Mouse (Mus musculus): ENCODE data around the gene Snrpf. TPM values are rescaled to one million over a fixed set of nuclear protein-coding genes. Genes with fewer than 3 reads are reported as not detected.

Gene Snrpf
- polyA plus RNA-seq, 2 experiments, result 129 to 181 TPM

DNA sequence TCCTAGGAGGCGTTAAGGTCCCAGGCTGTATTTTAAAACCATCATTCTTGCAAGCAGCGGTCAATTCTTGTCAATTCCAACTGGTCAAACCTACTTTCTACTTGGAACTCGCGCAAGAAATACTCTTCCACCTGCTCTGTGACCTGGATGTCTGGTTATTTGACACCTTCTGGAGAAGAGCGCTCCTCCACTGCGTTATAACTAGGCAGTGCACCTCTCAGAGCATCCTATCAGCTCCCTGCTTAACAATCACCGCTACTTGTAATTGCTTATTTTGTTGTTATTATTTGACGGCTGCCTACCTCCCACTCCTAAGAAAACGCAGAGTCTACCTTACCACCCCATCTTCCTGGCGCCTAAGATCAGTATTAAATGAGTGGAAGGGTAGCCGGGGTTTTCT lies 710 bp downstream of the Snrpf start:
- Histone ChIP-seq H3K27me3 (ENCODE audit: control insufficient read depth, insufficient read depth, low read length) (no peaks in the 10 kb centered on the region), H3K9me3 (ENCODE audit: control insufficient read depth, low read length) (no peaks in the 10 kb centered on the region), H3K4me2 (replicated peaks; ENCODE audit: low read depth, low read length, severe bottlenecking) (peak overlapping the region; percentile 91), H3K9ac (ENCODE audit: low read depth, low read length, severe bottlenecking) (peak overlapping the region; percentile 74), H3K36me3 (ENCODE audit: control insufficient read depth, insufficient read depth, low read length) (peaks cover 26% of the 10 kb centered on the region), H3K27ac (replicated peaks; ENCODE audit: low read depth, low read length) (0 out of 2 replicates have a peak overlapping the region, but pooled peaks have one; percentile 59), H3K4me3 (replicated peaks; ENCODE audit: low read length) (peak overlapping the region; percentile 74), H3K4me1 (ENCODE audit: control insufficient read depth, insufficient read depth, low read length) (peaks cover 9% of the 10 kb centered on the region)
- no peak for TF ChIP-seq POLR2A (IDR thresholded peaks at IDR 0.05; ENCODE audit: borderline replicate concordance, extremely low read depth, insufficient read depth, insufficient read length)
- under 1% methylated on average over 11 of the region's 11 CpGs for WGBS
- no peak for DNase-seq (ENCODE audit: low spot score)
- no peak for ATAC-seq (ENCODE audit: low FRiP score, low read depth)

DNA sequence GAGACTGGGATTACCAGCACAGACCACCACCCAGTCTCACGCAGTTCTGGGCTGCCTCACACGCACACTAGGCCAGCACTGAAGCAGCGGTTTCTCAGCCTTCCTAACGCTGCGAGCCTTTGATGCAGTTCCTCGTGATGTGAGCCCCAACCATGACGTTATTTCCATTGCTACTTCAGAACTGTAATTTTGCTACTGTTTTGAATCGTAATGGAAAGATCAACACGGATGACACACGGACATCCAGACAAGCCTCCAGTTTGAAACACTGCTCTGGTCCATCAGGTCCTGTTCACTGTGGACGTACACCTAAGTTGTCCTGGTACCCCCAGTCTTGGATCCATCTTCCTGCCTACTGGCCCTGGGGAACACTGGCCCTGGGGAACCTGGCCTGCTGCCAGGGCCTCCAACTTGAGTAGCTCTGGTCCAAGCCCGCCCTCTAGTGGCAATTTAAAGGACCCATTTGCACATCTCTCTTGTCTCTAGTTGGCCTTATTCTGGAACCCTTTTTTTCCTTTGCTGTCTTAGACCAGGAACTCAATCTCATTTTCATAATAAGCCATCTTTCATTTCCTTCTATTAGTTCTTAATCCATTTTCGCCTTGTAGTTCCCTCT lies 12.1 kb downstream of the Snrpf start:
- WGBS, result 71% methylated on average over 13 of the region's 13 CpGs
- peaks cover 17% of the 10 kb centered on the region for H3K36me3 ChIP-seq (ENCODE audit: control insufficient read depth, insufficient read depth, low read length)
- no peaks in the 10 kb centered on the region for H3K4me1 ChIP-seq (ENCODE audit: control insufficient read depth, insufficient read depth, low read length)
- TF ChIP-seq POLR2A (IDR thresholded peaks at IDR 0.05; ENCODE audit: borderline replicate concordance, extremely low read depth, insufficient read depth, insufficient read length), result no peak
- no peak overlapping the region for H3K4me2 ChIP-seq (replicated peaks; ENCODE audit: low read depth, low read length, severe bottlenecking)
- ATAC-seq (ENCODE audit: low FRiP score, low read depth) (0 out of 2 replicates have a peak, but pooled peaks have one; percentile 34), DNase-seq (ENCODE audit: low spot score) (peak; percentile 80)
- no peaks in the 10 kb centered on the region for H3K27me3 ChIP-seq (ENCODE audit: control insufficient read depth, insufficient read depth, low read length)
- no peaks in the 10 kb centered on the region for H3K9me3 ChIP-seq (ENCODE audit: control insufficient read depth, low read length)
- no peak overlapping the region for H3K27ac ChIP-seq (replicated peaks; ENCODE audit: low read depth, low read length)
- H3K9ac ChIP-seq (ENCODE audit: low read depth, low read length, severe bottlenecking), result no peak overlapping the region
- no peak overlapping the region for H3K4me3 ChIP-seq (replicated peaks; ENCODE audit: low read length)

DNA sequence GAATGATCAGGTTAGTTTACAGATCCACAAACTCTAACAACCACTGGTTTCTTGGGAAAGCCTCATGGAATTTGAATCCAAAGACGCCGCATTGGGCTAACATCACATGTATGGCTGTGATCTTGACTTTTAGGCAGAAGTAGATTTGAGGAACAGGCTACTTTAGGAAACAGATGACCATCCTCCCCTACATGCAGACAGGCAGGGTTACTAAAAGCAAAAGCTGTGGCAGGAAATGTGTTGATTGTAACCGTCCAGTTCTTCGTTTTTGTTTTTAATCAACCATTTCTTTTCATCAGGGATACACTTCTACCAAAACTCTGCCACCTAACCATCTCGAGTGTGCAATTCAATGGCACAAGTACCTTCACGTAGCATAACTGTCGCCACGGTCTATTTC lies 13.5 kb downstream of the Snrpf start:
- TF ChIP-seq POLR2A (IDR thresholded peaks at IDR 0.05; ENCODE audit: borderline replicate concordance, extremely low read depth, insufficient read depth, insufficient read length), result no peak
- Histone ChIP-seq H3K4me2 (replicated peaks; ENCODE audit: low read depth, low read length, severe bottlenecking) (no peak overlapping the region), H3K36me3 (ENCODE audit: control insufficient read depth, insufficient read depth, low read length) (0 out of 2 replicates have a peak, but pooled peaks cover 6% of the 10 kb centered on the region), H3K27me3 (ENCODE audit: control insufficient read depth, insufficient read depth, low read length) (no peaks in the 10 kb centered on the region), H3K4me1 (ENCODE audit: control insufficient read depth, insufficient read depth, low read length) (no peaks in the 10 kb centered on the region), H3K9ac (ENCODE audit: low read depth, low read length, severe bottlenecking) (no peak overlapping the region), H3K27ac (replicated peaks; ENCODE audit: low read depth, low read length) (no peak overlapping the region), H3K4me3 (replicated peaks; ENCODE audit: low read length) (no peak overlapping the region), H3K9me3 (ENCODE audit: control insufficient read depth, low read length) (no peaks in the 10 kb centered on the region)
- no peak for DNase-seq (ENCODE audit: low spot score)
- no peak for ATAC-seq (ENCODE audit: low FRiP score, low read depth)
- 88% methylated on average over 8 of the region's 8 CpGs for WGBS

DNA sequence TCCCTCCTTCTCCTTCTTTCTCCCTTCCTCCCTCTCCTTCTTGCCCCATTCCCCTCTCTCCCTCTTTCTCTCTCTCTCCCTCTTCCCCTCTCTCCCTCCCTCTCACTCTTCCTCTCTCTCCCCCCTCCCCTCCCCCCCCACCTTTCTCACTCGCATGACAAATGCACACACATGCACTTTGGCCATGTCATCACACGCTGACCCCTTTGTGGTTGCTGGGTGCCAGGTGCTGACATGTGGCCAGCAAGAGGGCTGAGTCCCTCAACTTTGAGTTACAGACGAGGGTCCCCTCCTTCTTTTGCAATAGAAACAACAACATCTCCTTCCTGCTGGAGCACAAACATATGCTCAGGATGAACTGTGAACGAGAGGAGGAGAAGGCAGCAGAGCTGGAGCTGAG lies 14.5 kb downstream of the Snrpf start:
- no peaks in the 10 kb centered on the region for H3K27me3 ChIP-seq (ENCODE audit: control insufficient read depth, insufficient read depth, low read length)
- H3K4me3 ChIP-seq (replicated peaks; ENCODE audit: low read length), result no peak overlapping the region
- H3K4me1 ChIP-seq (ENCODE audit: control insufficient read depth, insufficient read depth, low read length), result no peaks in the 10 kb centered on the region
- no peak overlapping the region for H3K4me2 ChIP-seq (replicated peaks; ENCODE audit: low read depth, low read length, severe bottlenecking)
- no peak for TF ChIP-seq POLR2A (IDR thresholded peaks at IDR 0.05; ENCODE audit: borderline replicate concordance, extremely low read depth, insufficient read depth, insufficient read length)
- ATAC-seq (ENCODE audit: low FRiP score, low read depth) (no peak), DNase-seq (ENCODE audit: low spot score) (no peak)
- no peak overlapping the region for H3K27ac ChIP-seq (replicated peaks; ENCODE audit: low read depth, low read length)
- 57% methylated on average over 4 of the region's 4 CpGs for WGBS
- no peak overlapping the region for H3K9ac ChIP-seq (ENCODE audit: low read depth, low read length, severe bottlenecking)
- H3K9me3 ChIP-seq (ENCODE audit: control insufficient read depth, low read length), result no peaks in the 10 kb centered on the region
- H3K36me3 ChIP-seq (ENCODE audit: control insufficient read depth, insufficient read depth, low read length), result 0 out of 2 replicates have a peak, but pooled peaks cover 6% of the 10 kb centered on the region

DNA sequence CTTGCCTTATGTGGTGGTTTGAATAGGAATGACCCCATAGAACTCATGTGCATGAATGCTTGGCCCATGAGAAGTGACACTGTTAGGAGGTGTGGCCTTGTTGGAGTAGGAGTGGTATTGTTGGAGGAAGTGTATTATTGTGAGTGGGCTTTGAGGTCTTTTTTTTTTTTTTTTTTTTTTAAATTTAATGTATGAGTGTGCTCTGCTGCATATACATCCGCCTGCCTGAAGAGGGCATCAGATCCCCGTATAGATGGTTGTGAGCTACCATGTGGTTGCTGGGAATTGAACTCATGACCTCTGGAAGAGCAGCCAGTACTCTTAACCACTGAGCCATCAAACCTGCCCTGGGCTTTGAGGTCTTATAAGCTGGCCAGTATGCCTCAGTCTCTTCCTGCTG lies 17.3 kb downstream of the Snrpf start:
- Histone ChIP-seq H3K27ac (replicated peaks; ENCODE audit: low read depth, low read length) (no peak overlapping the region), H3K9me3 (ENCODE audit: control insufficient read depth, low read length) (no peaks in the 10 kb centered on the region), H3K9ac (ENCODE audit: low read depth, low read length, severe bottlenecking) (no peak overlapping the region), H3K36me3 (ENCODE audit: control insufficient read depth, insufficient read depth, low read length) (no peaks in the 10 kb centered on the region), H3K4me2 (replicated peaks; ENCODE audit: low read depth, low read length, severe bottlenecking) (no peak overlapping the region), H3K27me3 (ENCODE audit: control insufficient read depth, insufficient read depth, low read length) (no peaks in the 10 kb centered on the region), H3K4me1 (ENCODE audit: control insufficient read depth, insufficient read depth, low read length) (no peaks in the 10 kb centered on the region), H3K4me3 (replicated peaks; ENCODE audit: low read length) (no peak overlapping the region)
- TF ChIP-seq POLR2A (IDR thresholded peaks at IDR 0.05; ENCODE audit: borderline replicate concordance, extremely low read depth, insufficient read depth, insufficient read length), result no peak
- no peak for ATAC-seq (ENCODE audit: low FRiP score, low read depth)
- no peak for DNase-seq (ENCODE audit: low spot score)
- WGBS, result 54% methylated on average over 2 of the region's 2 CpGs

All from limb, embryonic 14.5 days (tissue).